Mouse (Mus musculus) olfactory bulb, adult 2 months (tissue): Measurements from ENCODE around the gene Olfr66. TPM values are rescaled to one million over a fixed set of nuclear protein-coding genes. Genes with fewer than 3 reads are reported as not detected.

Source experiments
- H3K27ac ChIP-seq: fragments of 200-500 bp; 2 replicates; pipeline ENCODE4 v1.5.1; 2012; ENCODE audit warnings: low read depth, low read length; ENCODE audit not compliant: insufficient read depth
- H3K4me1 ChIP-seq: fragments of 200-500 bp; 2 replicates; pipeline ENCODE4 v1.6.1; 2012; ENCODE audit warnings: low read length; ENCODE audit not compliant: control insufficient read depth, insufficient read depth
- H3K4me3 ChIP-seq: fragments of 200-500 bp; 2 replicates; pipeline ENCODE4 v1.5.1; 2012; ENCODE audit warnings: mild to moderate bottlenecking, low read depth, low read length, moderate library complexity; ENCODE audit not compliant: insufficient read depth
- CTCF ChIP-seq: fragments of 200-500 bp; IDR thresholded peaks from 2 replicates; pipeline ENCODE4 v1.5.1; 2012; ENCODE audit warnings: low read depth, mild to moderate bottlenecking, low read length, moderate library complexity; ENCODE audit not compliant: insufficient read depth
- POLR2A ChIP-seq: fragments of 200-500 bp; IDR thresholded peaks from 2 replicates; pipeline ENCODE4 v1.6.1; 2012; ENCODE audit warnings: mild to moderate bottlenecking, low read depth, low read length, moderate library complexity; ENCODE audit not compliant: insufficient read depth
- WGBS: fragments of 180-500 bp; shearing (Covaris S2); methylation state at CpG from one replicate; pipeline ENCODE4 v1.1.7; 2018; 5-methylcytosine and 5-hydroxymethylcytosine counted together
- polyA plus RNA-seq: library from polyadenylated mRNA; stranded (reverse); fragments of >200 nt; gene quantifications from 2 replicates; pipeline ENCODE4 v1.2.4, GENCODE M21; 2012; ENCODE audit warnings: low replicate concordance; ENCODE audit not compliant: missing spikeins, insufficient read depth, insufficient read length

The Olfr66 gene
- polyA plus RNA-seq, 1 experiment, result not detected

DNA sequence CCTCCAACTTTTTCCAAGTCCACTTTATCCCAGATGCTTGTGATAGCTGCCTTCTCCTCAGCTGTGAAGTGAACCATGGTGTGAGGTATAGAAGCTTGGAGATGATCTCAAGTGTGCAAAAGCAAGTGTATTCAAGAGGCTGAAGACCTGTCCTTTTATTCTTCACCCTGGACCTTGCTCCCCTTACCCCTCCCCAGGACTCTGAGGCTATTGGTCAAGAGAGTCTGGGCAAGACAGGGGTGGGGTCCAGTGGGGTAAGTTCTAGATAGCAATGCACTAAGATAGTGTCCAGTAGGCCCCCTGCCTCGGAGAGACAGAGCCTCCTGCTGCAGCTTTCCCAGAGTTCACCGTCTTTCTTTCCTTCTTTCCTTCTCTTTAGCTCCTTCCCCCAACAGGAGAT, 43.0 kb downstream of the Olfr66 start, which contains the start of gene Hbb-bh1:
Hbb-bh1 (minus strand) TSS at position 131 of the 400 bp plus-strand sequence.
- Histone ChIP-seq H3K27ac (no peak within 1 kb of the TSS), H3K4me1 (no peaks in the 10 kb centered on the region), H3K4me3 (no peak within 1 kb of the TSS)
- no peak for TF ChIP-seq CTCF
- no peak for TF ChIP-seq POLR2A
- WGBS, result 81% methylated on average over 2 of the region's 2 CpGs

DNA sequence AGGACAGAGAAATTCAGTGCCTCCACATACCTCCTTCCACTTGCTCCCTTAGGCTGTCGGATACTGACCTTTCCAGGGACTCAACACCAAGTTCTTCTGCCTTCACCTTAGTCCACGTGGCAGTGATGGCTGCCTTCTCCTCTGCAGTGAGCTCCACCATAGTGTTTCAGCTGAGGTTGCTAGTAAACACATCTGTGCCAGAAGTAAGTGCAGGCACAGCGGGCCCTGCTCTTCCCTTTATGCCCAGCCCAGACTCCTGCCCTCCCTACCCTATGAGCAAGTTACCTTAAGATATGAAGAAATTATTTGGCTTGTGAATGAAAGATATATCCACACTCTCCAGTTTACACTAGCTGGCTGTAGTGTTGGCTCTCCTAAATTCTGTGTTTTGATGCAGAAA, 45.8 kb downstream of the Olfr66 start, which contains the start of gene Hbb-bh2:
Hbb-bh2 (minus strand) TSS at position 253 of the 400 bp plus-strand sequence.
- Histone ChIP-seq H3K4me1 (no peaks in the 10 kb centered on the region), H3K4me3 (no peak within 1 kb of the TSS), H3K27ac (no peak within 1 kb of the TSS)
- WGBS, result 65% methylated on average over 3 of the region's 3 CpGs
- TF ChIP-seq CTCF, result no peak
- TF ChIP-seq POLR2A, result no peak

Other genes starting within 250 kb of the Olfr66 start
- gene Olfr622, start 243.6 kb downstream of the Olfr66 start, polyA plus RNA-seq, result not detected in 2 replicates
- gene Olfr623, start 222.6 kb downstream of the Olfr66 start, polyA plus RNA-seq, result not detected in 2 replicates
- not detected in 2 replicates for gene Olfr624, start 215.1 kb downstream of the Olfr66 start, polyA plus RNA-seq
- gene Olfr625-ps1, start 203.5 kb downstream of the Olfr66 start, polyA plus RNA-seq, result not detected in 2 replicates
- gene Olfr243, start 171.6 kb downstream of the Olfr66 start, polyA plus RNA-seq, result not detected in 2 replicates
- not detected in 2 replicates for gene Olfr628, start 155.9 kb downstream of the Olfr66 start, polyA plus RNA-seq
- not detected in 2 replicates for gene Olfr629, start 141.3 kb downstream of the Olfr66 start, polyA plus RNA-seq
- not detected in 2 replicates for gene Olfr630, start 128.9 kb downstream of the Olfr66 start, polyA plus RNA-seq
- not detected in 2 replicates for gene Olfr69, start 114.7 kb downstream of the Olfr66 start, polyA plus RNA-seq
- not detected in 2 replicates for gene Olfr68, start 106.6 kb downstream of the Olfr66 start, polyA plus RNA-seq
- gene Olfr67, start 94.4 kb downstream of the Olfr66 start, polyA plus RNA-seq, result not detected in 2 replicates
- gene Hbb-bt, start 72.3 kb downstream of the Olfr66 start, polyA plus RNA-seq, result not detected in 2 replicates
- gene Hbb-bs, start 58.2 kb downstream of the Olfr66 start, polyA plus RNA-seq, result not detected in 2 replicates
- not detected in 2 replicates for gene Hbb-bh2, start 45.7 kb downstream of the Olfr66 start, polyA plus RNA-seq
- gene Hbb-bh1, start 43.1 kb downstream of the Olfr66 start, polyA plus RNA-seq, result not detected in 2 replicates
- gene Hbb-y, start 33.0 kb downstream of the Olfr66 start, polyA plus RNA-seq, result not detected in 2 replicates
- not detected in 2 replicates for gene Olfr64, start 8.2 kb upstream of the Olfr66 start, polyA plus RNA-seq
- not detected in 2 replicates for gene Olfr65, start 17.2 kb upstream of the Olfr66 start, polyA plus RNA-seq
- not detected in 2 replicates for gene Olfr631, start 42.6 kb upstream of the Olfr66 start, polyA plus RNA-seq
- gene Olfr632, start 48.1 kb upstream of the Olfr66 start, polyA plus RNA-seq, result not detected in 2 replicates
- not detected in 2 replicates for gene Olfr633, start 58.2 kb upstream of the Olfr66 start, polyA plus RNA-seq
- gene Olfr635, start 84.9 kb upstream of the Olfr66 start, polyA plus RNA-seq, result not detected in 2 replicates
- not detected in 2 replicates for gene Olfr638, start 112.5 kb upstream of the Olfr66 start, polyA plus RNA-seq
- not detected in 2 replicates for gene Olfr639, start 131.1 kb upstream of the Olfr66 start, polyA plus RNA-seq
- not detected in 2 replicates for gene Olfr640, start 139.3 kb upstream of the Olfr66 start, polyA plus RNA-seq
- not detected in 2 replicates for gene Olfr641, start 149.2 kb upstream of the Olfr66 start, polyA plus RNA-seq
- not detected in 2 replicates for gene Olfr642, start 166.4 kb upstream of the Olfr66 start, polyA plus RNA-seq
- gene 4930516K23Rik, start 175.2 kb upstream of the Olfr66 start, polyA plus RNA-seq, result not detected in 2 replicates
- gene Olfr644, start 185.6 kb upstream of the Olfr66 start, polyA plus RNA-seq, result not detected in 2 replicates
- gene Olfr645, start 199.2 kb upstream of the Olfr66 start, polyA plus RNA-seq, result not detected in 2 replicates
- gene Olfr646, start 218.6 kb upstream of the Olfr66 start, polyA plus RNA-seq, result not detected in 2 replicates
- gene Ubqln5, start 243.6 kb upstream of the Olfr66 start, polyA plus RNA-seq, result not detected in 2 replicates